Mouse (Mus musculus) thymus, postnatal 25 days (tissue): ENCODE data around the gene Tmem266.

Experiments used
- DNase-seq: peaks from one replicate; pipeline ENCODE4 v3.0.0; 2022

Tmem266 gene

GRCm38 (mm10) chr9:55332476-55332875, 5.8 kb downstream of the Tmem266 start:
- no peak for DNase-seq

GRCm38 (mm10) chr9:55332949-55333348, 6.2 kb downstream of the Tmem266 start:
- DNase-seq: no peak

GRCm38 (mm10) chr9:55344165-55344564, 17.5 kb downstream of the Tmem266 start:
- DNase-seq: no peak

GRCm38 (mm10) chr9:55345332-55345731, 18.6 kb downstream of the Tmem266 start:
- DNase-seq: no peak

GRCm38 (mm10) chr9:55348664-55349063, 22.0 kb downstream of the Tmem266 start:
- no peak for DNase-seq

- no peak for DNase-seq
Observed at GRCm38 (mm10) chr9:55354686-55355085, 28.0 kb downstream of the Tmem266 start.

- DNase-seq: no peak
Observed at GRCm38 (mm10) chr9:55355270-55355834, 28.6 kb downstream of the Tmem266 start.

- no peak for DNase-seq
Observed at GRCm38 (mm10) chr9:55357164-55357563, 30.5 kb downstream of the Tmem266 start.

- no peak for DNase-seq
Observed at GRCm38 (mm10) chr9:55360372-55360771, 33.7 kb downstream of the Tmem266 start.

GRCm38 (mm10) chr9:55360861-55361260, 34.1 kb downstream of the Tmem266 start:
- DNase-seq: no peak

- no peak for DNase-seq
Observed at GRCm38 (mm10) chr9:55361969-55362368, 35.3 kb downstream of the Tmem266 start.

GRCm38 (mm10) chr9:55363707-55364106, 37.0 kb downstream of the Tmem266 start:
- DNase-seq: no peak

- no peak for DNase-seq
Observed at GRCm38 (mm10) chr9:55368011-55368410, 41.3 kb downstream of the Tmem266 start.

- no peak for DNase-seq
Observed at GRCm38 (mm10) chr9:55371908-55372307, 45.2 kb downstream of the Tmem266 start.

GRCm38 (mm10) chr9:55377603-55378250, 51.0 kb downstream of the Tmem266 start:
- DNase-seq: no peak

GRCm38 (mm10) chr9:55381456-55381855, 54.7 kb downstream of the Tmem266 start:
- DNase-seq: no peak

GRCm38 (mm10) chr9:55382441-55382840, 55.7 kb downstream of the Tmem266 start:
- peak; percentile 46 for DNase-seq

GRCm38 (mm10) chr9:55386117-55386516, 59.4 kb downstream of the Tmem266 start:
- DNase-seq: no peak

GRCm38 (mm10) chr9:55387862-55388505, 61.3 kb downstream of the Tmem266 start:
- peak; percentile 38 for DNase-seq

GRCm38 (mm10) chr9:55391909-55392658, 65.4 kb downstream of the Tmem266 start:
- DNase-seq: peak; percentile 69

GRCm38 (mm10) chr9:55395650-55396049, 68.9 kb downstream of the Tmem266 start:
- DNase-seq: no peak

- DNase-seq: no peak
Observed at GRCm38 (mm10) chr9:55398985-55399554, 72.4 kb downstream of the Tmem266 start.

- DNase-seq: no peak
Observed at GRCm38 (mm10) chr9:55402276-55402675, 75.6 kb downstream of the Tmem266 start.
